Mouse (Mus musculus): ENCODE measurements around the gene Ripply1. TPM values are rescaled to one million over a fixed set of nuclear protein-coding genes. Genes with fewer than 3 reads are reported as not detected.

Gene Ripply1
- total RNA-seq (2023) = not detected

DNA sequence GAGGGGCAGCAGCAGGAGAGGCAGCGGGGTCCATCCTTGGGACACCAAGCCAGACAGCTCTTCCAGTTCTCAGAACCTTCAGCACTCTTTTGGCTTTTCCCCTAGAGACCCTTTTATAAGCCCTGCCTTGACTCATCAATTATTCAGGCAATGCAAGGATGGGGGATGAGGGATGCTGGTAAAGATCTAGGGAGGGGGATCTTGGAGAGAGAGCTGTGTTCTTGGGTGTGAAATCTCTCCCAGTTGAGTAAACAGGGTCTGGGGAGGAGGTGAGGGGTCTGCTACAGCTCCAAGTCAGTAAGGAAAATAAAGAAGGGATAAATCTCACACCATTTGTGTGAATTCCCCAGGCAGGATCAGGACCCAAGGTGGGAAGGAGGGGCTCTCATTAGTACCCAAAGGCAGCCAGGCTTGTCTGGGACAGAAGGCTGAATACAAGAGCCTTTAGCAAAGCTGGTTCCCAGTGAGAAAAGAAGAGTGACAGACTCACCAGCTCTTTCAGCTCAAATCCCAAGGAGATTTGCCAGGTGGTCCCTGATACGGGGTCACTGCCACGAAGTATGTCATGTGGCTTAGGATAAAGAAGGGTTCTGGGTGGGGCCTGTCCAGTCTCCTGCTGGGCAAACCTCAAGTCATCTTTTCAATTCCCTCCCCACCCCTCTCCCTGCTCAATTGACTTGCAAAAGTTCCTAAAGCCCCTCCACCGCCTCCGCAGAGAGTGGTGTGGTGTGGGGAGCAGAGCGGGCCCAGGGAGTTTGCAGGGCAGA, at the start of gene Ripply1:
TSS of gene Ripply1 (minus strand) at position 76 of the 767 bp plus-strand sequence.

DNA sequence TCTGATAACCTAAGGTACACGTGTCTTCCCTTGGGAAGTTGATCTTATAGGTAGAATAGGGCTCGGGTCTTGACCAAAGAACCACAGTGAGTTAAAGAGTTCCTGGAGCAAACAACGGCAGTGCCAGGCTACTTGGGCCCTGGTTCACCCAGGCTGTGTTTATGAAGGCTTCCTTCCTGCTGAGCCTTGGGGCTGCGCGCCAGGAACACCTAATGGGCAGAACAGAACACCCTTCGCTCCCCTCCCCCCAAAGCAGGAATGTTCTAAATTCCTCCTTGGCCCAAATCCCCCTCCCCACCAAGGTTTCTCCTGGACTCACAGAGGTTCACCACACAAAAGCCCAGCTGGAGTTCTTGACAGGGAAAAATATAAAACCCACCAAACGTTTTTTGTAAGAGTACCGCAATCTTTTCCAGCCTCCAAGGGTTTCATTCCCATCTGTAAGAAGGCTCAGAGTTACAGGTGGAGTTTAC, 18.3 kb upstream of the Ripply1 start, which contains the start of gene Cldn2:
TSS of gene Cldn2 (plus strand) at position 423 of the 473 bp plus-strand sequence.

Other genes with a start within 250 kb of the Ripply1 start
- gene Rnf128, start 219.0 kb downstream of the Ripply1 start, total RNA-seq (2023) = not detected
- gene Tbc1d8b, start 97.4 kb downstream of the Ripply1 start, total RNA-seq (2023) = 9.8 TPM
- gene Gm15013, start 67.9 kb downstream of the Ripply1 start, total RNA-seq (2023) = not detected
- gene Cldn2, start 18.5 kb upstream of the Ripply1 start, total RNA-seq (2023) = not detected
- not detected for gene Morc4, start 89.3 kb upstream of the Ripply1 start, total RNA-seq (2023)
- gene Rbm41, start 216.2 kb upstream of the Ripply1 start, total RNA-seq (2023) = 28.9 TPM

Measured in CD8-positive naive resting alpha-beta T cell, adult 57 days (primary cell).